Mouse (Mus musculus) heart, embryonic 12.5 days (tissue): Measurements from ENCODE around the gene Arrdc5. TPM values are rescaled to one million over a fixed set of nuclear protein-coding genes. Genes with fewer than 3 reads are reported as not detected.

Experiments
- ATAC-seq: fragments of 200-750 bp; cut with Nextera tagmentation; 2 replicates; pipeline ENCODE4 v1.8.0; 2017; ENCODE audit warnings: moderate TSS enrichment, moderate library complexity; ENCODE audit not compliant: insufficient number of reproducible peaks, low FRiP score
- H3K27ac ChIP-seq: fragments of 300-500 bp; sonication (generic); 2 replicates; pipeline ENCODE4 v1.5.1; 2016; ENCODE audit warnings: mild to moderate bottlenecking, moderate library complexity; ENCODE audit not compliant: poor library complexity, severe bottlenecking
- H3K27me3 ChIP-seq: fragments of 300-500 bp; sonication (generic); replicated peaks from 2 replicates; pipeline ENCODE4 v1.6.1; 2016; ENCODE audit warnings: mild to moderate bottlenecking, moderate library complexity
- H3K36me3 ChIP-seq: fragments of 300-500 bp; sonication (generic); 2 replicates; pipeline ENCODE4 v1.6.1; 2016; ENCODE audit warnings: mild to moderate bottlenecking, moderate library complexity
- H3K4me1 ChIP-seq: fragments of 300-500 bp; sonication (generic); replicated peaks from 2 replicates; pipeline ENCODE4 v1.6.1; 2016; ENCODE audit warnings: mild to moderate bottlenecking
- H3K4me2 ChIP-seq: fragments of 300-500 bp; sonication (generic); 2 replicates; pipeline ENCODE4 v1.6.1; 2016; ENCODE audit warnings: mild to moderate bottlenecking, moderate library complexity
- H3K4me3 ChIP-seq: fragments of 300-500 bp; sonication (generic); 2 replicates; pipeline ENCODE4 v1.5.1; 2016; ENCODE audit warnings: mild to moderate bottlenecking
- H3K9ac ChIP-seq: fragments of 300-500 bp; sonication (generic); 2 replicates; pipeline ENCODE4 v1.6.1; 2016; ENCODE audit warnings: mild to moderate bottlenecking, moderate library complexity
- H3K9me3 ChIP-seq: fragments of 300-500 bp; sonication (generic); replicated peaks from 2 replicates; pipeline ENCODE4 v1.6.1; 2016; ENCODE audit warnings: mild to moderate bottlenecking, moderate library complexity
- WGBS: fragments of 180-500 bp; shearing (Covaris S2); methylation state at CpG from one replicate; pipeline ENCODE4 v1.1.7; 2016; 5-methylcytosine and 5-hydroxymethylcytosine counted together
- polyA plus RNA-seq: library from polyadenylated mRNA; unstranded; fragments of >200 nt; fragmentation: Nextera tagmentation; extraction: Ambion mirVana; gene quantifications from 2 replicates; pipeline ENCODE4 v1.2.1, GENCODE M21; 2016

Arrdc5 gene
- polyA plus RNA-seq, 1 experiment from 2014 or later: not detected

GRCm38 (mm10) chr17:56276643-56277566 is 23.2 kb downstream of the Arrdc5 start, which contains the start of gene Ticam1:
Gene Ticam1 (minus strand): TSS chr17:56276786.
- WGBS: 4% methylated on average over 20 of the region's 21 CpGs
- Histone ChIP-seq H3K4me1 (peaks cover 50% of the 10 kb centered on the region), H3K4me2 (peak within 1 kb of the TSS; percentile 89)

GRCm38 (mm10) chr17:56275842-56276480 is 24.1 kb downstream of the Arrdc5 start:
- Histone ChIP-seq H3K27ac (peak overlapping the region; percentile 95), H3K9me3 (no peaks in the 10 kb centered on the region), H3K4me3 (peak overlapping the region; percentile 65), H3K4me2 (peak overlapping the region; percentile 89), H3K27me3 (no peaks in the 10 kb centered on the region), H3K36me3 (peaks cover 55% of the 10 kb centered on the region), H3K9ac (peak overlapping the region; percentile 94), H3K4me1 (peaks cover 50% of the 10 kb centered on the region)
- ATAC-seq: peak; percentile 29; the same call in 1 of the 2 replicates
- WGBS: 13% methylated on average over 5 of the region's 5 CpGs

More at GRCm38 (mm10) chr17:56276643-56277566, 23.2 kb downstream of the Arrdc5 start, which contains the start of gene Ticam1:
- Histone ChIP-seq H3K36me3 (peaks cover 55% of the 10 kb centered on the region), H3K9me3 (no peaks in the 10 kb centered on the region), H3K4me3 (peak within 1 kb of the TSS; percentile 65), H3K27ac (peak within 1 kb of the TSS; percentile 95), H3K27me3 (no peaks in the 10 kb centered on the region), H3K9ac (peak within 1 kb of the TSS; percentile 94)
- peak; percentile 93 for ATAC-seq

GRCm38 (mm10) chr17:56273986-56274385 is 26.1 kb downstream of the Arrdc5 start:
- Histone ChIP-seq H3K9ac (peak overlapping the region; percentile 45; the same call in 1 of the 2 replicates), H3K36me3 (peaks cover 54% of the 10 kb centered on the region), H3K27me3 (no peaks in the 10 kb centered on the region), H3K4me2 (no peak overlapping the region), H3K4me3 (no peak overlapping the region), H3K9me3 (no peaks in the 10 kb centered on the region), H3K4me1 (peaks cover 48% of the 10 kb centered on the region), H3K27ac (no peak overlapping the region)
- no peak for ATAC-seq
- 80% methylated on average over 5 of the region's 5 CpGs for WGBS

- Histone ChIP-seq H3K4me3 (no peak overlapping the region), H3K36me3 (peaks cover 49% of the 10 kb centered on the region), H3K27ac (no peak overlapping the region), H3K9me3 (no peaks in the 10 kb centered on the region), H3K4me2 (no peak overlapping the region), H3K27me3 (no peaks in the 10 kb centered on the region), H3K9ac (peak overlapping the region; percentile 38), H3K4me1 (peaks cover 45% of the 10 kb centered on the region)
- whole genome bisulfite sequencing: 81% methylated on average over 7 of the region's 7 CpGs
- ATAC-seq: no peak
Observed at GRCm38 (mm10) chr17:56273482-56273881, 26.6 kb downstream of the Arrdc5 start.

GRCm38 (mm10) chr17:56272644-56273043 is 27.4 kb downstream of the Arrdc5 start:
- Histone ChIP-seq H3K9me3 (no peaks in the 10 kb centered on the region), H3K27ac (no peak overlapping the region), H3K4me1 (peaks cover 36% of the 10 kb centered on the region), H3K36me3 (peaks cover 46% of the 10 kb centered on the region), H3K4me2 (no peak overlapping the region), H3K9ac (no peak overlapping the region), H3K27me3 (no peaks in the 10 kb centered on the region), H3K4me3 (no peak overlapping the region)
- WGBS: 77% methylated on average over 3 of the region's 3 CpGs
- ATAC-seq: no peak

GRCm38 (mm10) chr17:56271609-56272253 is 28.4 kb downstream of the Arrdc5 start:
- 82% methylated on average over 12 of the region's 12 CpGs for WGBS

GRCm38 (mm10) chr17:56269741-56270140 is 30.3 kb downstream of the Arrdc5 start:
- Histone ChIP-seq H3K9ac (peak overlapping the region; percentile 60), H3K36me3 (peaks cover 53% of the 10 kb centered on the region)
- 75% methylated on average over 3 of the region's 3 CpGs for WGBS

More at GRCm38 (mm10) chr17:56271609-56272253, 28.4 kb downstream of the Arrdc5 start:
- Histone ChIP-seq H3K27ac (no peak overlapping the region), H3K4me3 (no peak overlapping the region), H3K36me3 (peaks cover 46% of the 10 kb centered on the region), H3K4me1 (peaks cover 28% of the 10 kb centered on the region), H3K9ac (no peak overlapping the region), H3K4me2 (no peak overlapping the region), H3K27me3 (no peaks in the 10 kb centered on the region), H3K9me3 (no peaks in the 10 kb centered on the region)
- no peak for ATAC-seq

GRCm38 (mm10) chr17:56269153-56269630 is 30.9 kb downstream of the Arrdc5 start:
- peak overlapping the region; percentile 62 for H3K27ac ChIP-seq
- H3K9ac ChIP-seq: peak overlapping the region; percentile 60
- H3K36me3 ChIP-seq: peaks cover 52% of the 10 kb centered on the region
- peak overlapping the region; percentile 30 for H3K4me3 ChIP-seq
- peak overlapping the region; percentile 66 for H3K4me2 ChIP-seq
- no peaks in the 10 kb centered on the region for H3K27me3 ChIP-seq
- ATAC-seq: peak; percentile 77
- no peaks in the 10 kb centered on the region for H3K9me3 ChIP-seq
- WGBS: 21% methylated on average over 12 of the region's 12 CpGs
- H3K4me1 ChIP-seq: peaks cover 31% of the 10 kb centered on the region

More at GRCm38 (mm10) chr17:56269741-56270140, 30.3 kb downstream of the Arrdc5 start:
- Histone ChIP-seq H3K4me3 (peak overlapping the region; percentile 30), H3K4me2 (peak overlapping the region; percentile 66), H3K27ac (peak overlapping the region; percentile 62), H3K4me1 (peaks cover 35% of the 10 kb centered on the region), H3K27me3 (no peaks in the 10 kb centered on the region), H3K9me3 (no peaks in the 10 kb centered on the region)
- 0 out of 2 replicates have a peak, but pooled peaks have one; percentile 5 for ATAC-seq

GRCm38 (mm10) chr17:56266271-56266670 is 33.8 kb downstream of the Arrdc5 start:
- ATAC-seq: no peak
- Histone ChIP-seq H3K27ac (no peak overlapping the region; the same call in 1 of the 2 replicates), H3K36me3 (peaks cover 35% of the 10 kb centered on the region), H3K27me3 (no peaks in the 10 kb centered on the region), H3K4me3 (no peak overlapping the region), H3K4me2 (no peak overlapping the region), H3K4me1 (peaks cover 35% of the 10 kb centered on the region), H3K9ac (0 out of 2 replicates have a peak overlapping the region, but pooled peaks have one; percentile 10), H3K9me3 (no peaks in the 10 kb centered on the region)
- 40% methylated on average over 3 of the region's 3 CpGs for WGBS

- H3K36me3 ChIP-seq: peaks cover 35% of the 10 kb centered on the region
- no peak for ATAC-seq
- H3K9ac ChIP-seq: 0 out of 2 replicates have a peak overlapping the region, but pooled peaks have one; percentile 10
- H3K4me2 ChIP-seq: no peak overlapping the region
- H3K27ac ChIP-seq: no peak overlapping the region; the same call in 1 of the 2 replicates
- no peaks in the 10 kb centered on the region for H3K27me3 ChIP-seq
- 93% methylated on average over 3 of the region's 3 CpGs for WGBS
- no peak overlapping the region for H3K4me3 ChIP-seq
- H3K4me1 ChIP-seq: peaks cover 39% of the 10 kb centered on the region
- H3K9me3 ChIP-seq: no peaks in the 10 kb centered on the region
Observed at GRCm38 (mm10) chr17:56265869-56266268, 34.2 kb downstream of the Arrdc5 start.
